Mouse (Mus musculus) thymus, postnatal 0 days (tissue): ENCODE results near the gene Ccdc171. TPM values are rescaled to one million over a fixed set of nuclear protein-coding genes. Genes with fewer than 3 reads are reported as not detected.

Experiments
- DNase-seq: peaks from one replicate; pipeline ENCODE4 v3.0.0-alpha.2; 2015; ENCODE audit warnings: low spot score
- polyA plus RNA-seq: library from polyadenylated mRNA; unstranded; fragments of >200 nt; fragmentation: Nextera tagmentation; extraction: Ambion mirVana; gene quantifications from 2 replicates; pipeline ENCODE4 v1.2.1, GENCODE M21; 2015

Gene Ccdc171
- polyA plus RNA-seq, 1 experiment from 2014 or later = 6.2 TPM

DNA sequence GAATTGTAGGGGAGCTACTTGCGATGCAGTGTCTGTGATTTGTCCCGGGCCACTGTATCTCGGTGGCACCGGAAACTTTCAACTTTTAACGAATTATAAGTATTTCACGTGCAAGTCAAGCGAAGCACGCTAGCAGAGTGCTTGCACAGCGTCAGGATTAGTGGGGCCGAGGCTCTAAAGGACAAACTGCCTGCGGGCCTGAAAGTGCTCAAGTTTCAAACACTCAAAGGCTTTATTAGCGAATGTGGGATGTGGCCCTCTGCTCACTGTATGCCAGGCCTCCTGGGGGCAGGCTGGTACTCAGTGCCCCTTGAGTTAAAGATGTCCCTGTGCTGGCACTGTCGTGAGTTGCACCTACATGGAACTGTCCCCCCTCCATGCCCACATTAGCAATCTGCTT, 266.5 kb downstream of the Ccdc171 start:
- DNase-seq = no peak

DNA sequence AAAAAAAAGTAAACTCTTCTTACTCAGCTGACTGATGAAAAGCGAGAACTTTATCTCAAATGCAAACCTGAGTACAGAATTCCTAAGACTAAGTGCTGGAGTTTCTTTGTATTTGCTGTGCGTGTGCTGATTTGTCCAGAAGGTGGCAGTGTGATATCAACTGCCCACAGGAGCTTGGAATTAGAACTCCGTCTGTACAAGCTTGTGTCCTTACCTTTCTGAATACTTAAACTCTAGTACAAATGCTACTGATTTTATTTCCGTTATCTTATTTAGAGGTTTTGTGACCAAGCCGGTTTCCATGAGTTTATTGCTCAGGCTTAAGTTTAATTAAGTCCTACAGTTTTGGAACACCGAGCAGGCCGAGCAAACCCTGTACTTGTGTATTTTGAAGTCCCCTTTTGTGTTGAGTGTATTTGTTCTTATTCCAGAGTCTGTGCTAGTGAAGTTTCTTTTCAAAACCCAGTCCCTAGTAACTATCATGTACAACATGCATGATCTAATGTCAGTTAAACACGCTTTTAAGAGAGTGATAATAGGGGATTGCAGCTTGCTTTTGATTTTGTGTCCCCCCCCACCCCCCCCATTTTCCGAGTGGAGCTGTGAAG, 269.1 kb downstream of the Ccdc171 start:
- peak; percentile 48 for DNase-seq

DNA sequence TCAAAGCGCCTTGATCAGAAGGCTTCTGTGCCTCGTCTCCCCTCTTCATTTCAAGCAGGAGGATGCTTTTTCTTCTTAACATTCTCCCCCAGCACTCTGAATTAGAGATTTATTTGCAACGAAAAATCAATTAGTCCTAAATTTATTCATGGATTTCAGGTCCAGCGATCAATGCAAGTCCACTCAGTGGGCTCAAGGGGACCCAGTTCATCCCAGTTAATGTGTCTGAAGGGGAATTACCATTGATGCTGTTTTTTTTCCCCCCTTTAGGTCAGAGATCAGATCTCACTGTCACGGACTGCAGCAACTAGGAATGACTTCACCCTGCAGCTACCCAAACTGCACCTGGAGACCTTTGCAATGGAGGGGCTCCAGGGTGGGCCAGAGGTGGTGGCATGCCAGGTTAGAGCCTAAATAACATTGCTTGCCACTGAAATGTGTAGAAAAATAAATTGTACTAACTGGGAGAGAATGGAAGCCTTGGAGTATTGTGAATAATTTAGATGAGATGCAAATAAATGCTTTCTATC, 269.6 kb downstream of the Ccdc171 start:
- DNase-seq = no peak

DNA sequence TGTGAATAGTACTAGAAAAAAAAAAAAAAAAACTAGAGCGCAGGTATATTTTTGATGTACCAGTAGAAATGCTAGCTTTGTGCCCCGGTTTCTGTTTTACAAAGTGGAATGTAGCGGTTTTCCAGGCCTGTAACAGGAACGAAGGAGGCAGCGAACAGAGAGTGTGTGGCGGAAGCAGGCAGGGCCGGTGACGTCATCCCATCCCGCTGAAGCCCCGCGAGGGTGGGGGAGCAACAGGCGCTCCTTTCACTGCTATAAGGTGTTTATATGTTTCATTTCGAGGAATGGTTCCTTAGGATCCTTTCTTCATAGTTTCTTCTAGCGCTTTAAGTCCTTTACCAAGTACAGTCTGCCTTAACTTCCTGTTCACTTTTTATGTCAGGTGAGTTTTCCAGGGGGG, 272.6 kb downstream of the Ccdc171 start:
- no peak for DNase-seq

DNA sequence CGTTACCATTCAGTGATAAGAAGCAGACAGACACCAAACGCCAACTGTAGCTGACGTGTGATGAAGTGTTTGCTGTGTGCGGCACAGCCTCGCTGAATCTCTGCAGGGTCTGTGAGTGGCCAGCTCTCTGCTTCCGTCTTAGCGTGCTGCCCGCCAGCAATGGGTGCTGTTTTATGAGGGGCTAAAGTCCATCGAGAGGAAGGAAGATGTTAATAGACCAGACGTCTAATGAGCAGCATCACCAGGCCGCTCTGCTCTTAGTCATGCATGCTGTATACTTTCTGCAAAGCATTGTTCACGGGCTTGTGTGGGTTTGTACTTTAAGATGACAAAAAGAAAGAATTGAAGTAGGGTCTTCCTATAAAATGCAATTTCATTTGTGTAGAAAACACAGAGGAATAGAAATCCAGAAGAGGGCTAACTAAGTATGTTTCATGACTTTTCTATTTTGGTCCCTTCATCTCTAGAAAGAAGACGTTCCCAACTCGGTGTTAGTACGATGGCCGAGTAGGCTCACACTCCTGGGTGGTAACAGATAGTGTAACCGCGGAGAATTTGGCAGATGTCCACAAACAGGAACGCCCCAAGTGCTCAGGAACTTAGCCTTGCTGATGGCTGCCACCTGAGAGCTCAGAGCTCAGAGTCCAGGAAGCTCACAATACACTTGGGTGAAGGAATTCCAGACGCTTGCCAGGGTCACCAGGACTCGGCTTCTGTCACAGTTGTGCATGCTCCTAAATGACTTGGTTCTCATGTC, 273.5 kb downstream of the Ccdc171 start:
- no peak for DNase-seq

DNA sequence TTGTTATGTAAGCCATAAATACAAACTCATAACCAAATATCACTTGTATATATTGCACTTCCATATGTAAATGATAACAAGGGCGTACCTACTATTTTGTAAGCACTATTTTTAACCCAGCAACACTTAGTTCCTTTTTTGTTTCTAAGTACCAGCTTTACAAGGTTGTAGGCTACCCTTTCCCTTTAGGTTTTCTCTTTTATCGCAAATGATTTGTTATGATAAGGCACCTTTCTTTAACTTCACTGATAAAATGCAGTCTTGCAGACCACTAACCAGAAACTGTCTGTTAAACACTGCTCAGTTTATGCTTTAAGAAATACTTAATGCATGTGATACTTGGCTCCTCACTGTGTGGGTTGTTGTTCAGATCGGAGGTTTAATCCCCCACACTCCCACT, 275.1 kb downstream of the Ccdc171 start:
- no peak for DNase-seq

DNA sequence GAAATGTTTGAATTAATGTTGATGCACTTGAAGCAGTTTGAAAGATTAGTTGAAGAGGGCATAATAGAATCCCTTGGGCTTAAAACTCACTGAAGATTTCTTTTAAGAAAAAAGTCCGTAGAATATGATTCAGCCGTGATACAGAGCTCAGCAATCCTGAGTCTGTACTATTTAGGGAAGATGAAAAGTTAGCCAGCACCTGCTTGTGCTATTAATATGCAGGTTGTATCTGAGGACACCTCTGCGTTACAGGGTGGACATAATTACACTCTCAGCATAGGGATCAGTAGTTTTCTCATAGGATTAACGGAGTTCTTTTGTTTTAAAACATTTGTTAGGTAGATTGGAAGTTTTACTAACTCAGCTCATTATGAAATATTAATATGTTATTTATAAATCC, 291.6 kb downstream of the Ccdc171 start:
- no peak for DNase-seq

DNA sequence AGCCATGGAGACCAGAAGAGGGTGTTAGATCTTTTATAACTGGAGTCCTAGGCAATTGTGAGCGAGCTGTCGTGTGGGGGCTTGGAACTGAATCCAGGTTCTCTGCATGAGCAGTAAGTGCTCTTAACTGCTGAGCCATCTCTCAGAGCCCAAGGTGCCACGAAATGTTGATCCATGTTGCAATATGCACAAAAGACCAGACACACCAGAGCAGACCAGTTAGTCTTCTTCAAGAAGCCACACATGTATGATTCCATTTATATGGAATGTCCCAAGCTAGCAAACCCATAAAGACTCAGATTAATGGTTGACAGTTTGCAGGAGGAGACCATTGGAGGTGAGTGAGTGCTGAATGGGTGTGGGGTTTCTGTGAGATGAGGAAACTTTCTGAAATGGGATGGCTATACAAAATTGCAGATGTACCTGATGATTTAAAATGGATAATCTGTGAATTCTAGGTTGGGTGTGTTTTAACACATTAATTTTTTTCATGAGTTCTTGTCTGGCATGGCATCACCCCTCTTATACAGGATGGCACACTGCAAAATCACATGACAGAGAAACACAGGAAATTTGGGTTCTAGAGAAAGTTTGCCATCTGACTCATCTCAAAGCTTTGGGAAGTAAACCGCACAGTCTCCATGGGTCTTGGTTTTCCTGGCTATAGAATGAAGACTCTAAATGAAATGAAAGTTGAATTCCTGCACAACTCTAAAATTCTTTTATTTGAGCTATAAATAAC, 304.5 kb downstream of the Ccdc171 start:
- DNase-seq = no peak

DNA sequence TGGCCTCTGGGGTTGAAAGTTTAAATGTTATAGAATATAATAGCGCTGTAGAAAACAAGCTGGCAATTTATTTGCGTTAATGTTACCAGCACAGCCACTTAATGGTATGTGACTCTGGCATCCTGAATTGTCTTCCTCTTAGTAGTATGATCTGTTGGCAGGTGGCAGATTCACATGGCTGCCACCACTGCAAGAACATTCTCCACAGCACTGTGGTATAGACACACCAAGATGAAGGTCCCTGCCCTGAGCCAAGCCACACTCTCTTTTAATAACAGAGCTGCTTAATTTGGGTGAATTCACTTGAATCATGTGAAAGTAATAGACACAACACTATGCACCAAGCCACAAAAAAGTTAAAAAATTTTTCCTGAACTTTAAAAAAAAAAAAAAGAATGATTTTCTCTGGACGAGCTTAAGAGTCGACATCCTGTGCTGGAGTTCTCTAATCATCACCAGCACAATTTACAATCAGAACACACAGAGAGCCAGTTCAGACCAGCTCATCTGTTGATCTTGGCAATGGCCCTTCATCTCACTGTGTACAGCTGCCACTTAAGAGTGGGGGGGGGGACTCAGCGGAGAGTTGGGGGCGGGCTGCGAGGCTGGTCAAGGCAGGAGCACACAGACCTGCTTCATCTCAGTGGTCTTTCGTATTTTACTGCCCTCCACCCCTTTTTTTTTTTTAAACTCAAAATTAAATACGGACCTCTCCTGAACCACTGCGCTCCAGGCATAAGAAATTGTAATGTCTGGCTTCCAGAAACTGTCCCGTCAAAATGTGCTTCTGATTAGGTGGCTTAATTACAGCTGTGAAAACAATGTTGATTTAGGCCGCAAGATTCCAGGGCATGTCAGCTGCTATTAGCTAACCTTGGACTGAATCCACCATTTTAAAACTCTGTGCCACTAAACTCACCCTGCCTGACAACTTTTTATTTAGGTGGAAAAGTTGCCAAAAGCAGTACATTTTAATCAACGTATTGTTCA, 305.8 kb downstream of the Ccdc171 start:
- no peak for DNase-seq

DNA sequence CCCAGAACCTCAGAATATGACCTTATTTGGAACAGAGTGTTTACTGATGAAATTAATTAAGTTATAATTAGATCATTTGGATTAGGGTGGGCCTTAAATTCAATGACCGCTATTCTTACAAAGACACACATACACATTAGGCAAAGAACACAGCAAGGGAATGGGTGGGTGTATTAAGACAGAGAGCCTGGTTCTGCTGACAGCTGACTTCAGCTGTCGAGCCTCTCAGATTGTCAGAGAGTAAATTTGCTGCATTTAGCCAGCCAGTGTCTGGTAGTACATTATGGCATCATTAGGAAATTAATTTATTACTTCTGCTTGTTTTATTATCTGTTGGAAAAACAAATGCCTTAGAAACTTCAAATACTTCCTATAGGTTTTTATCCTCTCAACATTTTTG, 313.7 kb downstream of the Ccdc171 start:
- no peak for DNase-seq

DNA sequence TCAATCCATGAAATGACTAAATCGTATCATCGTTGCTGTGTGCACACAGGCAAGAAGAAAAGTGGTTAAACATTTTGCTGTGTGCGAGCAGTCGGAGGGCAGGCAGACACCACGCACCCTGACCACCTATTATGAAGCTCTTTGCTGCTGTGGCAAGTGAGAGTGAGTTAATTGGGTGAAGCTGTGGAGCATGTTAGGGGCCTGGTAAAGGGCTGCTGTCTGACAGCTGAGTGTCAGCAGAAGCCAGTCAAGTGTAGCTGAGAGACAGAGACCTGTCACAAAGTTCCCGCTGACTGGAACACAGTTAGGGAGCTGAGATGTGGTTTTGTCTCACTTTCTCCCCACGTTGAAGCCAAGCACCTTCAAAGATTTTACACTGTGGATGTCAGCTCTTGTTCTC, 321.0 kb downstream of the Ccdc171 start:
- DNase-seq = peak; percentile 5

DNA sequence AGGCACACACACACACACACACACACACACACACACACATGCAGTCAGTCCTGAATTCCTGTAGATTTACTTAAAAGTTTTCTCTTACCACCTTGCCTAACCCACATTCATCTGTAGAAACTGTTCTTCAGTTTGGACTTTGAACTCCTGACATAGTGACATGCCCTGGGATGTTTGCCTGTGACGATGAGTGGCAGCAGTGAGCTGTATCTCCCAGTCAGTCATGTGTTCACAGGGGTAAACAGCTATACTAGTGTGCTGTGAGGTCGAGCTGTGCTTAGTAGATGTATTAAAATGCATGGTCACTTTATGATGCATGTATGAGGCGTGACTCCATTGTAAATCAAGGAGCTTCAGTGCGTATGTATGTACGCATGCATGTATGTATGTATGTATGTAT, 328.5 kb downstream of the Ccdc171 start:
- DNase-seq = no peak

DNA sequence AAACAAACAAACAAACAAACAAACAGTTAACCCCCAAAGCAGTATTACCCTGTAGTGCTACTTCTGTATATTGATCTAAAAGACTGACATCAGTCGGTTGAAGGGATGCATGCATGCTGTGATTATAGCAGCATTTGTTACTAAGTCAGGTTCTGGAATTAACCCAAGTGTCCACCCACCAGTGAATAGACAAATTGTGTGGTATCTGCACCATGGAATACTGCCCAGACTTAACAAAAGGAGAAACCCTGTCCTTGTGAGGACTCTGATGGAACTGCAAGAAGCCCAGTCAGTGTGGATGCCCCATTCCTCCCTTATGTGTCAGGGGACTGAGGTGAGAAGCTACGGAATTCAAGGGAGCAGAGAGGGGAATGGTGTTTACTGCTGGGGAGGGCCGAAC, 336.4 kb downstream of the Ccdc171 start:
- DNase-seq = no peak

DNA sequence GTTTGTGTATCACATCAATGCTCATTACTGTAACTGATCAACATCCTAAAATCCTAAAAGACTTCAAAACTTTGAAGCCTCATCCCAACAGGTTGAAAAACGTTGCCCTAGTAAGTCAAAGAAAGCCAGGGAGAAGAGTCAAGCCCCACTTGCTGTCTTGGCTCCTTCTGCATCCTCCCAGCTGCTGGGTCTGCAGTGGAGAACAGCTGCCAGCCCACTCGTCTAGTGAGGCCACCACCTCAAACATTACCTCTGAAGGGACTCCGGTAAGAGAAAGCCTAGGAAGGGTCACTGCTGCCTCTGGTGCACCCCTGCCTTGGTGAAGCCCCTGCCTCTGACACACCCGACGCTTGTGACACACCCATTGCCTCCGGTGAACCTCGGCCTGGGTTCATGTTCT, 336.9 kb downstream of the Ccdc171 start:
- DNase-seq = no peak

DNA sequence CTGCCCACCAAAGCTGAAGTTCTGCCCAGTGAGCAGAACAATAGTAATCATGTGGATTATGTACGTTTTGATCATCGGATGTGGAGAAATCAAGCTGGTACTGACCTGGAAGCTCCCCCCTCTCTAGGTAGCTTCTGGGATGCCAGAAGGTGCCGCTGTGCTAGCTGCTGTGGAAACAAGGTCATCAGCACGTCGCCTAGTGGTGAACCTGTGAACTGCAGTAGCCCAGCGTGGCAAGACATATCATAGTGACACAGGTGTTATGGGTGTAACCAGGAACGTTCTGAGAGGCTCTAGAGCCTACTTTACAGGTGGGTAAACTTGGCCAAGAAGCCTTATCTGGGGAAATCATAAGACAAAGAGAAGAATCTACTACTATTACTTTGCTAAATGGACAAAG, 351.3 kb downstream of the Ccdc171 start:
- DNase-seq = peak; percentile 9

DNA sequence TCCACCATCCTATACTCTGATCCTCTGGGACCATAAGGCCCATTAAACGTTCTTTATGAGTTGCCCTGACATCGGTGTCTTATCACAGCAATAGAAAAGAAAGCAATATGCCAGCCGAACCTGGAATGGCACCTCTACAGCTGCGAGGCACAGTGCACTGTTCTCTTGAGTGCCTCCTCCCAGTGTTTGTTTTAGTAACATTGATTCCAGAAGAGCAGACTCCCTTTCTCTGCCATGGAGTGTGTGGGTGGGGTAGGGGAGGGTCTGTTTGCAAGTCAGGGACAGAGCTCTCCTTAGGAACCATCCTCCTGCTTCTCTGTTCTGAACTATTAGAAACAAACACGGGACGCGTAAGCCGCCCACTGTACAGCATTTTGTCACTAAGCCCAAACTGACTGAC, 352.9 kb downstream of the Ccdc171 start:
- no peak for DNase-seq

DNA sequence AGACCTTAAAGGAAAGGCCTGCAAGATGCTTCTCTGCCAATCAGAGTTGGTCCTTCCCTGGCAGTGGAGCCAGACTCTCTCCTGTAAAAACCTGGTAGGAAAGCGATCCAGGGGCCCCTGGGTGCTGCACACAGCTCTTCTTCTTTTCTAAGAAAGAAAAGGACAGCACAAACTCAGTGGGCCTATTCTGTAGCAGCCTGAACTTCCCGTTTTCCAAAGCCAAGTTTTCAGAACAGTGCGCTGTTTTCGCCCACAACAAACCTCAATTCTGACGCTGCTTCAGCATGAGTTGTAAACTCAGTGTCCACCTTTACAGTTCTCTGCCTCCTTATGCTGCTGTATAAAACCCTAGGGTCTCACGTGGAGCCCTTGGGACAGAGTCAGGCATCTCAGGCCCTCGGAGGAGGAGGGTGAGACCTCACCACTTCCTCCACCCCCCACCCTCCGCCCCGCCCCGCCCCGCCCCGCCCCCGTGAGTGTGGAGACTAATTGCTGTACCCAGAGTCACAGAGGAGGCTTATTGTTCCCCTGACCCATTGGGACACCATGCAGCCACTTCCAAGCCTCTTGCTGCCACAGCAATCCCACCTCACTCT, 363.2 kb downstream of the Ccdc171 start:
- no peak for DNase-seq

DNA sequence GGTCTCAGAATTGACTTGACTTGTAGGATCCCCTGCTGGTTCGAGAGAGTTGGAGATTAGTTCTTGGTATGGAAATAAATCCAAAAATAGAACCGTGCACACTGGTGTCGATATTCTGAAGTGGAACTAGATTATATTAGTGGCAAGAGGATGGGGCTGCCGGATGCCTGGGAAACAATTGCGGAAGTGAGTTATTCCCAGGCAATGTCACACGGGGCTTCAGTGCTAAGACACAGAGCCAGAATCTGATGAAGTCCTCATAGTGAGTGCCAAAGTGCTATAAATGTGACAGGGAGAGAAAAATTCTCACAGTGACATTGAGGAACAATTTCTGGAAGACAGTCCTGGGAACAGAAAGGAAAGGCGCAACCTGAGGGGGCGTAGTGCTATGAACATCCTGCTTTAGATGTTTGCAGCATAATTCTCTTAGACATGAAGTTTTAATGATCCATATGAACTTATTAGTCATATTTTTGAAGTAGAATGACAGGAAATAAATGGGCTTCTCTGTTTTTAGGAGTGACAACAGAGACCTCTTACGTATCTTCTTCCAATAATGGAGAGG, 376.8 kb downstream of the Ccdc171 start:
- DNase-seq = no peak
